Mouse (Mus musculus) cerebellum, adult 2 months (tissue): Measurements from ENCODE around the gene Slc35b1.

Experiments used
- CTCF ChIP-seq: fragments of 200-500 bp; IDR thresholded peaks from 2 replicates; pipeline ENCODE4 v1.5.1; 2011; ENCODE audit warnings: low read depth, mild to moderate bottlenecking, control low read depth, low read length, moderate library complexity, borderline replicate concordance; ENCODE audit not compliant: insufficient read depth
- POLR2A ChIP-seq: fragments of 200-500 bp; IDR thresholded peaks from 2 replicates; pipeline ENCODE4 v1.6.1; 2011; ENCODE audit warnings: low read length, control low read depth, borderline replicate concordance; ENCODE audit not compliant: insufficient read depth

- no peak for TF ChIP-seq CTCF
- TF ChIP-seq POLR2A: no peak
Observed at GRCm38 (mm10) chr11:95366280-95366897, 18.1 kb upstream of the Slc35b1 start.
